Mouse (Mus musculus) telencephalon, adult 2 months (tissue): ENCODE results near the gene Smarcb1.

Source experiments
- DNase-seq: peaks from one replicate; pipeline ENCODE4 v3.0.0-alpha.2; 2011; ENCODE audit warnings: low read depth, low spot score

Smarcb1 gene

DNA sequence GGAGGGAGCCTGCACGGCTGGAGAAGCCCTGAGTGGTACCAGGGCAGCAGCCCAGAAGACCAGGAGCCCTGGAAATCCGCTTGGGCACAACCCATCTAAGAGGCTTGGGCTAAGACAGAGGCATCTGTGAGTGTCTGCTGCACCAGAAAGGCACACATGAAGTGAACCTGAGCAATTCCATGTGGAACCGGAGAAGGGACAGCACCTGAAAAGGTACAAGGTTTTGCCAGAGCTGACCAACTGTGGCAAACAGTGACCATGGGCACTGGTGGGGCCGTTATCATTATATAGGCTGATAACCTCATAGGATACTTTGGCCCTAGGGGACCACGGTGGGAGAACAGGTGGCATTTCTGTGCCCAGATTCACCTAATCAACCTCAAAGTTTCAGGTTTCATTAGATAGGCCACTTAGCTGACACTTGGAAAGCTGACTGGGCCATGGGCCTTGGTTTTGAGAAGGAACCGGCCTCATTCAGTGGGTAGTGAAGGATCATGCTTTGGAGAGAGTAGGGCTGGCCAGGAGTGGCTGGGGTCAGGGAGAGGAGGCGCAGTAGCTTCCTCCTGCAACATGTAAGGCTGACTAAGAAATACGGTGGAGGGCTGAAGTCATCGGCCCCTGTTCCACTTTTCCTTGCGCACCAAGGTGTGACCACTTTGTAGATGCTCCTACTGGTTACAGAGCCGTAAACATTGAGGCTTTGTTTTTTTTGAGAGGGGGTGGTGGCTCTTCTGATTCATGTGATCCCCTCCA, 65.1 kb downstream of the Smarcb1 start:
- no peak for DNase-seq

DNA sequence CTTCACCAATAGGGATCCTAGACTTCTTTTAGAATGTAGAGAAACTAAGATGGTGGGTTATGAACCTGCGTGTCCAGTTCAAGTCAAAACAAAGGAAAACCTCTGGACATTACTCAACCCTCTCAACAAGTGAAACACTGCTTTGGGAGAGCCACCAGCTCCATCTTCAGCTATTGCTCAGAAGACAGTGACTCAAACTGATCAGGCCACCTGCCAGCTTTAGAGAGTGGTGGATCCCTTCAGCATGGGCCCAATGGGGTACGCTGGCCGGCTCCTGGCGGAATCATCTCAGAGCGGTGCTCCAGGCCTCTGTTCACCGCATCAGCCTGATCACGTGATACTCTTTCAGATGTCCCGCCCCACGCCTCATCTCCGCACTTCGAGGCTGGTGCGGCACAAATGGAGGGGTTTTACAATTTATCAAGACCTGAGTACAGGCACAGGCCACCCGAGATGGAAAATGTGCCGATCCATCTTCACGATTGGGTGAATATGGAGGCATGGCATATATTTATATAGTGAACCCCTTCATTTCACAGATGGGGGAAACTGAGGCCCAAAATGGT, 65.9 kb downstream of the Smarcb1 start:
- DNase-seq, result no peak

DNA sequence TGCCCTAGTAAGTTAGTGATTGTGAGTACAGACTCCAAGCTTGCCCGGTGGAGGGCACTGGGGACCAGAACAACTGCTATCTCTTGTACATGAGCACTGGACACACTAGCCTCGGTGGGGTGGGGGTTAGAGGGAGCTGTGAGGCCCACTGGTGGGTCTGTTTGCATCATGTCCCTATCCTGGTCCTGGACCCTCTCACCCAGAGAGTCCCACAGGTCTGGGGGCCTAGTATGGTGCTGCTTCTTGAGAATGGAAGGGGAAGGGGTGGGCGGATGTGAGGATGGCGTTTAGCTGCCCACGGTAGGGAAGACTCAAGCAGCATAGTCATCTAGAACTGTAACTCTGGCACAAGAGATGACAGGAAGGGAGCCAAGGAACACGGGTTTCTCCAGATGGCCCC, 66.6 kb downstream of the Smarcb1 start:
- DNase-seq, result no peak

DNA sequence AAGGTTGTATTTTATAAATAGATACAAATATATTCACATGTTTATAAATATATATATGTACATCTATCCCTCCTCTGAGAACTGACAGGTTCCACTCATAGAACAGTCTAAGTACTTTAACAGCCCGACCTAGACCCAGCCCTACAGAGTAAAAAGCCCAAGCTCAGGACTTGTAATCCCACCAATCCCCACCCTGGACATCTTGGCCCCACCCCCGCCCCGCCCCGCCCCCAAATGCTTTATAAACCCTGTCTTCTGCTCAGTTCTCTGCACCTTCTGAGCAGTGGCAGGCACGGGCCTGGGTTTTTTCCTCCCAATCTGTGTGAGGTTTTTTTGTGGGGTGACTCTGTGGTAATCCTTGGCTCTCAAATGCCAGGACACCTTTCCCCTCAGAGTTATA, 67.3 kb downstream of the Smarcb1 start:
- DNase-seq, result no peak

DNA sequence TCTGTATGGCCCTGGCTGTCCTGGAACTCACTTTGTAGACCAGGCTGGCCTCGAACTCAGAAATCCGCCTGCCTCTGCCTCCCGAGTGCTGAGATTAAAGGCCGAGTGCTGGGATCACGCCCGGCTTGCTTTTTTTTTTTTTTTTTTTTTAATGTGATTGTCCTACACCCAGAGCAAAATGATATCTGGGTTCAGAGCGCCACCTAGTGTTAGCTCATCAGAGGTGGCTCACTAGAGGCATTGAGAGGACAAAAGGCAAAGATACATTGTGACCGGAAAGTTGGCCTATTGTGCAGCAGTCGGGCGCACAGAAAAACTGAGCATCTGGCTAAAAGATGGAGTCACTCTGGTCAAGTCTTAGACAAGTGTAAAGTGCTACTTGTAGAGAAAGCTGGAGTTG, 68.0 kb downstream of the Smarcb1 start:
- DNase-seq, result peak; percentile 56

DNA sequence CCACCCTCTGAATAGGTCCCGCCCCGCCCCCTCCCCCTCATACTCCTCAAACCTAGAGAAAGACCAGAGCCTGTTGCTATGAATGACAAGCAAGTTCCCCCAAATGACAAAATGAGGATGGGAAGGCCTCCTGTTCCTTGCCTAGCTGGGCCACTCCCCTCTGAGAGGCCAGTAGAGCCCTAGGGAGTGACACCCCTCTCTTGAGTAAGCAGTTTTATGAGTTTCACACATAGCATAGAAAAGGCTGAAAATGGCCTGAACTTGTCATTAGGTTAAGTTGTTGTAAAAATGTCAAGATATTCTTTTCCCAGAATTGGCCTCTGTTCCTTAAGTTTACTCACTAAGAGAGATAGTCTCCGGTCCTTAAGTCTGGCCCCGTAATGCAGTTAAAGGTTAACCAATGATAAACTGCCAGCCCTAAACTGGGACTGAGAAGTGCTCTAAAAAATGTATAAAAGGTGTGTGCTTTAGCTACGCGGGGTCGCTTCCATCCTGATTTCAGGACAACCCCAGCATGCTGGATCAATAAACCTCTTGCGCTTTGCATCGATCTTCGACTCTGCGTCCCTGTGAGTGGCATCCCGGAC, 68.8 kb downstream of the Smarcb1 start:
- DNase-seq, result no peak

DNA sequence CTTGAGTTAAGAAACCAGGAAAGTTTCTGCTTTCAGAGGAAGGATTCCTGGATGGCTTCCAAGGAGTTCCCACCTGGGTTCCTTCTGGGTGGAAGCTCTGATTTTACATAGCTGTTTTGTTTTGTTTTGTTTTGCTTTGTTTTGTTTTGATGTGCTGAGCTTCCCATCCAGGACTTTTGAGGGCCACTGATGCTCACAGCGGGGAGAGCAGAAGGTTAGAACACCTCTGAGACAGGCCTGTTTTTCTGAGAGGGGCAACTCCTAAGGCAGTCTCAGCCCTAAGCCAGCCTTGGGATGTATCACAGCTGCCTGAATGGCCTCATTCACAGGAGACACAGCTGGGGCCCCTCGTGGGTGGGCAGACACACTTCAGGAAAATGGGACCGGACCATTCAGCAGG, 69.7 kb downstream of the Smarcb1 start:
- DNase-seq, result no peak

DNA sequence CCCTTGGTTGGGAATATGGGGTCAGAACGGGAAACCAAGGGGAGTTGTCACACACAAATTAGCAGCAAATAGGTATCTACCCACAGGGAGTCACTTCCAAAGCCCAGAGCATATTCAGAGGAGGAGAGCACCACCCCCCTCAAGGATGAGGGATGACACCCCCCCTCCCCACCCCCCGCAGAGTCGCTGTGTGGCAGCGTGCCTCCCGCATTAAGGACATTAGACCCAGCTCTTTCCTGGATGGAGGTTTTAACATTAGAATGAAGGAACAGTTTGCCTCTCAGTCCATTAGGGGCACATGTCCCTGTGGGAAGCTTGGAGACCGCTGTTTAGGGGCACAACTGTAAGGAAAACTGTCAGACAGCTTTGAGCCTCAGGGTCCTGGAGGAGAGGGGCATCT, 70.3 kb downstream of the Smarcb1 start:
- no peak for DNase-seq

DNA sequence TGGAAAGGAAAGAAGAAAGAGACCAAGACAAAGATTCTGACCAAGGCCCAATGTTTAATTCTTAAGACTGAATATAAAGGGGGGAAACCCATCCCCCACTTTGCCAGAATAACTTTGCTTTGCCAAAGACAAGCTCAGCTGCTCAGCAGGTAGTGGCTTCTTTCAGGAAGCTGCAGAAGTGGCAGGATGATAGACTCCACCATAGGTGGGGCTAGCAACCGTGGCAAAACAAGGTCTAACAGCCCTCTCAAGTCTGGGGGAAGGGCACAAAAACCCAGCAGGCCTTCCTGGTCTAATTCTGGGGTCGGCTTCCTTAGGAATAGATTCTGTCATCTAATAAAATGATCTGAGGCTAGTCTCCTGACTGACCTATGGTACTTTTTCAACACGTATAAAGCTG, 73.0 kb downstream of the Smarcb1 start:
- DNase-seq, result no peak
